Mouse (Mus musculus): Measurements from ENCODE around the gene Pik3c2g.

Gene Pik3c2g

DNA sequence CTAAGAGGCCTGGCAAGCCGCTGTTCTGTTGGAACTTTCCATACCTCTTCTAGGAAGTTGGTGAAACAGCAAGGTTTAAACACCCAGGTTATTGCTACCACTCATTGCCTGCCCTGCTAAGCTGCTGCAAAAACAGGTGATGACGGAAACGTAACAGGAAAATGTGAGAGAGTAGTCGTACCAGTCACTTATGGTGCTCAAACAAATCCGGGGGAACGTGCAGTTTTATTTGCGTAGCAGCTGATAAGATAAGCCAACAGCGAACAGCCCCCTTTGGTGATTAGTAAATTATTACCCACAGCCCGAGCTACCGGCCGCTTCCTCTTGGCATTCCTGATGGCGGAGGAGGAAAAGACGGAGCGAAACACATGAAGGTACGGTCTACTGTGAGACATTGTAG is at the start of gene Pik3c2g:
Pik3c2g (plus strand) TSS at position 330 of the 400 bp plus-strand sequence.
- no peak for DNase-seq (ENCODE audit: low read depth, low spot score)

DNA sequence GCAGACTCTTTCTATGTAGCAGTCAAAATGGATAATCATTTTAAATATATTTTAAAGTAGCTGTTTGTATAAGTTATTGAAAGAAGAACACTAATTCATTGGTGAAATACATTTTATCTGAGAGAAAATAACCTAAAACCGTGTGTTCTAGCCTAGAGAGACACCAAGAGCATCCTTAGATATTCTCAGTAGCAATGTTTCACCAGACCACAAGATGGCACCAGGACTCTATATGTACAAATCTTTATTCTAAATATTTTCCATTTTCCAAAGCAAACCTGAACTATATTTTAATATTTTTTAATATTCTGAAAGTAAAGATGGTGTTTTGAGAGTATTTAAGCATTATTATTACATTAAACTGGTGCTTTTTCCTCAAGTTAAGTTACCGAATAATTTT is 48.6 kb upstream of the Pik3c2g start:
- no peak for DNase-seq (ENCODE audit: low read depth, low spot score)

DNA sequence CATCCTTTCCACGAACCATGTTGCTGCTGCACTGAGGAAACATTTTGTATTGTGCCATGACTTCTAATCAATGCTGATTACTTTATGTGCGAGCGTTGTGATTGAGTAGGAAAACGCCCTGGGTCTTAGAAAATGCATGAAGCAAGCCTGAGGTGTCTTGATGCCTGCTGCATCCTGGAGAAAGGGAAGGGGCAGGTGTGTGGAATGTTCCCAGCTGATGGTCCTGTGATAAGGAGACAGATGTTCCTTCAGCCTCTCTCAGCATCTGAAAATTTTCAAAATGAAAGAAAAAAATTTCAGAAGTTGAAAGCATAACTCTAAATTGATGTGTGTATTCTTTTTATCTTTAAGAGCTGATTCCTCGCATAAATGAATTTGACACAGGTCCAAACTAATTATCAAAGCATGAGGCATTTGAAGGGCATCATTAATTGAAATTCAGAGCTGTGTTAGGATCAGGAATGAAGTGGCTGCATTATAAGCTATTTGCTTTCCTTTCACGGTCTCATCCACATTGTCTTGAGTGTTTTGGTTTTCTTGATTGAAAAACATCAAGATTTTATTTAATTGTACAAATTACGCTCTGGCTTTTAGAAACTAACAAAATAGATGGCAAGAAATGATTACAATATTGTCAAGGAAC is 31.4 kb upstream of the Pik3c2g start:
- DNase-seq (ENCODE audit: low read depth, low spot score) = no peak

DNA sequence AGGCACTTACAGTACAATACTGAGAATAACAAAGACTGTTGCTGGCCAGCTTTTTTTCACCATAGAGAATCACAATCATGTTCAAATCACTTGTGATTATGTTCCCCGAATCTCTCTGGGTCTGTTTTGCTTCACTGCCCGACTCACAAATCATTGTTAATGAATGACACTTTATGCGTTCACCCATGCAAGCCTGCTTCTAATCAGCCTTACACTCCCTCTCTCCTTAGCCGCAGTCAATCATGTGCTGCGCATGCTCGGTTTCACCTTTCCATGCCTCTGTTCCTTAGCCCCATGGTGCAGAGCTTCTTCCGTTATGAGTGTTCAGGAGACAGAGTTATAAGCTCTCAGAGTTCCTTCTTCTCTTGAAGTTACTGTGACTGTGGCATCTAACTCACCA is 17.8 kb upstream of the Pik3c2g start:
- peak; percentile 82 for DNase-seq (ENCODE audit: low read depth, low spot score)

DNA sequence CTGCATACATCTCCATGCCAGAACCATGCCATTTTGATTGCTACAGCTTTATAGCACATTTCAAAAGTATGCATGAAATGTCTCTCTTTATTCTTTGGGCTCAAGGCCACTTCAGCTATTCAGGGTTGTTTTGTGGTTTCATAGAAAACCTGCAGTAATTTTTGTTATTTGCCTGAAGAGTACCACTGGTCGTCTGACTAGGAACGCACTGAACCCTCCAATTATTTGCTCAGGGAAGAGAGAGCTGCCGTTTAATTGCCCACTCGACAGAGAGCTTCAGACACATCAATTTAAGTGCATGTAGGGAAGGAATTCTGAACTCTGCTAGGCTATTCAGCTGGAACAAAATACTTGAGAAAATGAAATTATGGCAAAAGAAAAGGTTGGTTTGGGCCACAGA is 11.2 kb upstream of the Pik3c2g start:
- DNase-seq (ENCODE audit: low read depth, low spot score) = no peak

DNA sequence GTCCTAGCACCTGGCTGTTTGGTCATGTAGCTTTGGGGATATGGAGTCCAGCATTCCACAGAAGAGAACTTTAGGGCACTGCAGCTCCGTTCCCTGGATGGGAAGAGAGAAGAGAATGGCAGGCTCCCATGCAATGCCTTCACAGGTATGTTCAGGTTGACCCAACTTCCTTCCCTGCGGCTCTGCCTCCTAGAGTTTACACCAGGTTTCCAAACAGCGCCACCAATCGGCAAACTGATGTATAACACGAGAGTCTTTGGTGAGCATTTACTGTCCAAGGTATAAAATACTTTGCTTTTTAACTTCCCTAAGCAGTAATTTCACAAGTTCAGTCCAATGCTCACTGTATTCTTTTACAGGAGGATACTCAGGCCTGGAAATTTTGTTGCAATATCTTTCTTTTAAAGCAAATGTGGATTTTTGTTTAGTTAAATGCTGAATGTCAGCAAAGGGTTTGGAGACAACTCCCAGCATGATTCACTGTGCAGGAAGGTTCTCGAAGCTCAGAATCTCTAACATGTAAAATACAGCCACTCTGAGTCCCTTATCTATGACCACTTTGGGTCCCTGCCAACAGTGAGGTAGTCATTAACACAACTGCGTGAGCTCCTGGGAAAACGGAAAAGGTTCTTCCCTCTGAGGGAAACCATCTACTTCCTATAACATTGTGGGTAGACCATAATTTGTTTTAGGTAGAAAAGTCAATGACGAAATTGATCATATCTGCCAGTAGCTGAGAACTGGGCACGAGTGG is 10.6 kb upstream of the Pik3c2g start:
- no peak for DNase-seq (ENCODE audit: low read depth, low spot score)

DNA sequence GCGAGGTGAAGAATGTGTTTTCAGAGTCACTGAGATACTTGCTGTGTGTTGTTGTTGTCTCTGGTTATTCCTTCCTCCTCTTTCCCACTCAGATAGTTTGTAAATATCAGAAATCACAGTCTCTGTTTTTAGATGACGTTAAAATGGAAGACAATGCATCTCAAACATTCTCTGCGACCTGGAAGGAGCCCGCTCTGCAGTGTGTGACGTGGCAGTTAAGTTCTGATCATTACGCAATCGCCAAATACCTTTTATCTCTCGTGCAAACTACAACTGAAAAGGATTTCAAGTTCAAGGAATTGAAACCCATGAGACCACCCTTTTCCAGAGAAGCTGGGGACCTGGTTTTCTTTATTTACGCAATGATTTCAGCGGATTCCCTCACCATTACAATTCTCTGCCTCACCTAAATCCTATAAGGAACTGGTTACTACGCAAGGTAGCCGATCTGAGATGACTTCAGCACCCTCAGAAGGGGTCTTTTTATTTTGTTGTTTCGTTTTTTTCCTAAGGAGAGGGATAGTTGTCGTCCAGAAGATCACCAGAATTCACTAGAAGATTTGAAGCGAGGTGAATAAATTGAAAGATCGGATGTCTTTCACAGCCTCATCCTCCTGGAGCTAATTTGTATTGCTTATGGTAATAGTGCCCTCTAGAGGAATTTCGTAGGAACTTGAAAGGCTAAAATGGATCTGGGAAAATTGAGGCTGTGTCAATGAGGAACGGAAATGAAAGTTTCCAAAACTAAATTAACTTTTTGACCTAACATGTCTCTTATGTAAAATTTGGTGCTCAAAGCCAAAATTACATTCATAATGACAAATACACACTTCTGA is 9.8 kb upstream of the Pik3c2g start:
- DNase-seq (ENCODE audit: low read depth, low spot score) = peak; percentile 28

DNA sequence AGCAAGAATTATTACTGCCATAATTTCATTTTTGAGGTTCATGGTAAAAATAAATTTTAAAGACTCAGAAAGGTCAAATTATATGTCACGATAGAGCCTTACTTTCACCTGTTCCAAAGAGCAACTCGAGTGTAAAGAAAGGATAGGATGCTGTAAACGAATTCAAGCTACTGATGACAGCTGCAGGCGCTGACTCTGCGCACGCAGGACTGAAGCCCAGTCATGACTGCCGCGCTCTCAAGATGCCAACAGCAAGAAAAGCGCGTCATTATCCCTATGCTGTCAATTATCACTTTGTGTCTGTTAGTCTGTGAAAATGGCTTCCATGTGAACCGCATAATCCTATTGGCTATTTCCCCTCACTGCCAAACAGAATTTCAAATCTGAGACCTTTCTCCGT is 457 bp downstream of the Pik3c2g start:
- DNase-seq (ENCODE audit: low read depth, low spot score) = no peak

DNA sequence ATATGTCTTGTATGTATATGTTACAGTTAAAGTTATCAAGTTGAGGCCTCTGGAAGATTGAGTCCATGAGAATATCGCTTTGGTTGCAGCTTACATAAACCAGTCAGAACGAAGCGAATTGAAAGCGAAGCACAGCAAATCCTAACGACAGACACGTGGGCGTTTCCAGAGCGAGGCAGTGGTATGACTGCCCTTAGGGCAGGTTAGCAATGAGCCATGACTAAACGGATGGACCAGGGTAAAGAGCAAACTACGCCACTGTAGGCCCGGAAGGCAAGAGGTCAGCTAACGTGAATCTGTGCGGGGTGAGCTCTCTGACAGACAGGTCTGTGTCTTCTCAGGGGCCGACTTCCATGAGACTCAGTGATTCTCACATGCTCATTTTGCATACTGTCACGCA is 1.4 kb downstream of the Pik3c2g start:
- no peak for DNase-seq (ENCODE audit: low read depth, low spot score)

DNA sequence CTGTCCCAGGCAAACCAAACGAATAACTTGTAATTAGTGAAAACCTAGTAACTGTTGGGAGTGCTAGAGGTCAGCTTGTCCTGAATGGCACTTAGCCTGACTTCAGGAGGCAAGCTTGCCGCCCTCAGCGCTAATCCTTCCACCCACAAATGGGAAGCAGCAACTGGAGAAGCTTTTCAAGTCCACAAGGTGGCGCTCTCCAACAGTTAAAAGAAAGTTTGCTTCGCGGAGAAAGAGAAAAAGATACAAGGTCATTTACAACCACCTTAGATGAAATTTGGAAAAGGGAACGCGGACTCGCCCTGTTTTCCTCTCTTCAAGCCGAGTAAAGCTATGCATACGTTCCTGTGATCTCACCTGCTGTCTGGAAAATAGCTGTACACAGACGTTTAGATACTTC is 2.3 kb downstream of the Pik3c2g start:
- peak; percentile 85 for DNase-seq (ENCODE audit: low read depth, low spot score)

DNA sequence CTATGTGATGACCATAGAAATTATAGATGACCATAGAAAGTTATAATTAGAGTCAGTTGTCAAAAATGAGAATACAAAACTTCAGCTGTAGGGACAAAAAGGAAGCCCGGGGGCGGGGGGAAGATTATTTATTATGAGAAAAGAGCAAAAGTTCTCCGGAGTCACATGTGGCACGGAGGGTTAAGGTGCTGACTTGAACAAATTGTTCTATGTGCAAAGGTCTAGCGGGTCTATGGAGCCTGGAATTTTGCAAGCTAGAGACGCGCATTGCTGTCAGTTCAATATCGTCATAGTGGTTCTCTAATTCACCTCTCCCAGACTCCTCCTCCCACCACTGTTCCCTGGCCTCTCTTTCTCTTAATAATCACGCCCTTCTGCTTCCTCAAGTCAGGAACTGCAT is 2.8 kb downstream of the Pik3c2g start:
- DNase-seq (ENCODE audit: low read depth, low spot score) = no peak

DNA sequence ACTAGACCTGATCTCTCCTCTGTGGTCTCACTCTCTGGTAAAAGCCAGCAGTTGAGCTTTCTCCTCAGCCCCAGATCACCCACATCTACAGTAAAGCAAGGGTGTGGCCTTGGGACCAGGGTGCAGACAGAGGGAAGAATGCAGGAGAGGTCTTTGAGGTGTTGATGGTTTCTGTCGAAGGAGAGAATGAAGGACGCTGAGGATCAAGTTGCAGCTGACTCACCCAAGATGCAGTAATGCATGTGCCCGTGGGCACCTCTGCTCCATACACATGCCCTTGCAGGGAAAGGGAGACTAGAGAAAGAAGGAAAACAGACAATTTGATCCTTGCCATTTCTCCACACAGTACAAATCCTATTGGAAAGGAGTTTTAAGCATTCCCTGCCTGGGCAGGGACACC is 5.1 kb downstream of the Pik3c2g start:
- DNase-seq (ENCODE audit: low read depth, low spot score) = no peak

DNA sequence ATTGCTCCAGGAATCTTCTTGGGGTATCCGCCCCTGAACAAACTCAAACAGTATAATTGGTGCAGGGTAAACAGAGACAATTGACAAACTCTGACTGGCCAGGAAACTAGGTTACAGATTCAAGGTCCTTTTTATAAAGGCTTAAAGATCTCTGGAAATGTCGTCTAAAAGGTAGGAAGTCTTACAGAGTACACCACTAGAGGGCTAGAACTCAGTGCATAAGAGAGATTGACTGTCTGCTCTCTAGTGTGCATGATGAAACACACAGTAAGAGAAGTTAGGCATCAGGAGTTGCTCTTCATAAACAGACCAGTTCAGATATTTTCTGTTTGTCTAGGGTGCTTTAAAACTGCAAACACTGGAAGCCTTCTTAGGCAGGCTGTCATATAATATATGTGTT is 9.4 kb downstream of the Pik3c2g start:
- DNase-seq (ENCODE audit: low read depth, low spot score) = no peak

DNA sequence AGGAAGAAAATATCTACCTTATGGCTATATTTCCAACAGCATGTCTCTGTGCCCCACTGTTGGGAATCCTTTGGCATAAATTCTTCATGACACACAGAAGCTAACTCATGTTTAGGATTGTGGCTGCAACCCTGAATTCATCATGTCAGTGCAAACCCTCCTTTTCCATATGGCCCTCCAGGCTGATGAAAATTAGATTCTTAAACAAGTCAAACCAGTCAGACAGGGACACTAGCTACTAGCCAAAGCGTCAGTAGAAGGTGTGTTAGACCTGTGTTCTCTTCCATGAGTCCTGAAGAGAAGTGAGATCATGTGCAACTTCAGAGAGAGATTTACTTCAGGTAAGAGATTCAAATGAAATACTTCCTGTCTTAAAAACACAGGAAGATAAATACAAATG is 12.2 kb downstream of the Pik3c2g start:
- no peak for DNase-seq (ENCODE audit: low read depth, low spot score)

DNA sequence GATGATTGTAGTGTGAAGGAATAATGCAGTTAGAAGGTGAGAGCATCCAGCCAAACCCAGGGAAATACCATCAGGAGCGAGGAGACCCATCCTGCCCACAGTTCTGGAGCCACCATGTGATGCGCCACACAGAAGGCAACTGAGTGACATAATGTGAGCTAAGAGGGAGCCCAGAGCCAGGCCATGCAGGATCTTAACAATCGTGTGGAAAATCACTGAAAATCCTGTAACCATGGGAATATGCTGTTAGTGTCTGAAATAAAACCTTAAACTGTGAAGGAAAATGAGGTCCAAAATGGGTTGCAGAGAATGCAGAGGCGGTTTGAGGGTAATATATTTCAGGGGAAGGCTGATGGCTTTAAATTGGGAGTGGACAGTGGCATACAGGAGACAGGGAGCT is 31.8 kb downstream of the Pik3c2g start:
- DNase-seq (ENCODE audit: low read depth, low spot score) = no peak

DNA sequence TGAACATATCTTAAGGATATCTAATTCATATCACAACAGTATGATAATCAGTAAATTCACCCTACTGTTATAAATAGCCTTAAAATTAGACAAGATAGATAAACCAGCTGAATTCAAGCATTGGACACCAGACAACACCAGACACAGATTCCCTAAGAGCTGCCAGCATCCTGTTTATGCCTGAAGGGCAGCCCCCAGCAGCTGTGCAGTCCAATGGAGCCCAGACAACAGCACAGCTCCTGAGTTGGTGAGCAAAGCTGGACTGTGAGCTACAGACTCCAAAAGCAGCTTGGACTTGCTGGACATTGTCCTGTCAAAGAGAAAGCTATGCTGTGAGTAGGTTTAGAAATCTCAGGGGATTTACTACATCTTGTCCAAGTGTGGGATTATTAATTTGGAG is 37.7 kb downstream of the Pik3c2g start:
- no peak for DNase-seq (ENCODE audit: low read depth, low spot score)

DNA sequence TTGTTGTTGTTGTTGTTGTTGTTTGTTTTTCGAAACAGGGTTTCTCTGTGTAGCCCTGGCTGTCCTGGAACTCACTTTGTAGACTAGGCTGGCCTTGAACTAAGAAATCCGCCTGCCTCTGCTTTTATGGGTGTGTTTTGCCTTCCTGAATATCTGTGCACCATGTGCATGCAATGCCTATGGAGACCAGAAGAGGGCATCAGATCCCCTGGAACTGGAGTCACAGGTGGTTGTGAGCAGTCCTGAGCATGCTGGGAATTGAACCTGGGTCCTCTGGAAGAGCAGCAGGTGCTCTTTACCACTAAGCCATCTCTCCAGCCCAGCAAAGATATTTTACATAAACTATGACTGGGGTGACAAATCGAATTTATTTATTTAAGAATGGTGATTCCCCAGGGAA is 47.5 kb downstream of the Pik3c2g start:
- DNase-seq (ENCODE audit: low read depth, low spot score) = no peak

DNA sequence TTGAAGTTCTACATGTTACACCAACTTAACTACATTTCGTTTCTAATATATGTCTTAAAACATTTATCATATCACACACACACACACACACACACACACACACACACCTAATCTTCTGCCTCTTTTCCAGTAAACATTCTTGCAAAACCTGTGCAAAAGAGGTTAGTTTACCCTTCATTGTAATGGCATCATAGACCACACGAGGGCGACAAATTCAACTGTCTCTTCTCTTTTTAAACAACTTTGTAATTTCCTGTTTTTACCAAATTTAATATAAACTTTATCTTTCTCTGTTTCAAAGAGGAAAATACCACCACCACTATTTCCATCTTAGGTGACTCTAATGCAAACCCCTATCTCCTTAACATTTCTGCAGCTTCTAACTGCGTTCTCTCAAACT is 68.4 kb downstream of the Pik3c2g start:
- peak; percentile 23 for DNase-seq (ENCODE audit: low read depth, low spot score)

DNA sequence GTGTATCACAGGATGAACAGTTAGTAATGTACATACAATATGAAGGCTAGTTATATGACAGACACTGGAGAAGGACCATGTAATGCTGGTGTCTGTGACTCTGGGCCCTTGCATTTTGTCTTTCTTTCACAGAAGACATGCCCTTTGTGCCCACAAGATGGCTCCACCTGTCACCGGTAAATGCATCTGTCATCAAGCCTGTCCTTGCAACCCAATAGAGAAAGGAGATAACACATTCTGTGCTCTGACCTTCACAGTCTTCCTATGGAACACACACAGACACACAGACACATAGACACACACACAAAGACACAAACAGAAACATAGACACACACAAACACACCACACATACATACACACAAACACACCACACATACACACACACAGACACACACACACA is 75.4 kb downstream of the Pik3c2g start:
- DNase-seq (ENCODE audit: low read depth, low spot score) = no peak

DNA sequence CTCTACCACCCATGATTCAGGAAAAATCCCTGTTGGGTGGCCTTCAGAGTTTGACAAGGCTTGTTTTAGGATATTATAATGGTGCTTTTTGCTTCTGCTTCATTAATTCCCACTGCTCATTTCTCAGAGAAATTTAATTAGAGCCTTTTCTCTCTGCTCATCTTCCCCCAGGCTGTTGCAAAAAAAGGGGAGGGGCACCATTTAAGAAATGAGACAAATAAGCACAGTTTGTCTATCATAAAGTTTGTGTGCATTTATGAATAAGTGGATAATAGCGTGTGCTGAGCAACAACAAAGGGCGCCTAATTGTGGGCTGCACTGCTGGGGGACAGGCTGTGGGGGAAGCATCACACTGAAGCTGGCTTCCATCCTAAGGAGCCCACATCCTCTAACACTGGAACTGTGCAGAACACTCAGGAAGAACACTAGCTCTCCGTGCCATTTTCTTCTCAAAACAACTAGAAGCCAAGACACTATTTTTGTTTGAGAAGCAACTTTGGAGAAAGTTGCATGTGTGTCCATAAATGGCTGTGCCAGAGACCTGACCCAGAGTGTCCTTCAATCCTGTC is 131.5 kb downstream of the Pik3c2g start:
- DNase-seq (ENCODE audit: low read depth, low spot score) = no peak

DNA sequence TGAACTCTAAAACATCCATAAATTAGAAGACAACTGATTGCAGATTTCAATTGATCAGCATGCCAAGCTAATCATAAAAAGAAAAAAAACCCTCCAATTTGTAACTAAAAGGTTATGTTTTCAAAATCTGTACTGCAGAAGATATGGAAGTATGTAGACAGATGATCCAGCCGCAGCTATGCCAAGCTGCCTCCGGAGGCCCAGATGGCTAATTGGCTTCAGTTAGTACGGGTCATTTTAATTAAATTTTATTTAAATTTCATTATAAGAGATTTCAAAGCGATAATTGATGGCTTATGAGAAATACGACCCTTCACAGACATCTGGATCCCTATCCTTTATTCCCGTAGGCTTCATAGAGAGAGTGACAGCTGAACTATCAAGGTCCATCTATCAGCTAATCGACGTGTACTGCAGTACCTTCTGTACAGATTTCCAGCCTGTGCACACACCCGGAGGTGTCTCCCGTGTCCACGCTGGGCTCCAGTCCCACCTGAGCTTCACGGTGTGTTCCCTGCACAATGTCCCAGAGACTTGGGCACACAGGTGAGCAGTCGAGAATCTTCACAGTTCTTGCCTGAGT is 132.7 kb downstream of the Pik3c2g start:
- no peak for DNase-seq (ENCODE audit: low read depth, low spot score)
